Mouse (Mus musculus): ENCODE data around the gene Hpcal4. TPM values are rescaled to one million over a fixed set of nuclear protein-coding genes. Genes with fewer than 3 reads are reported as not detected.
"Not testable (repeated sequence)": the region's sequence is repeated elsewhere in the genome, so short reads cannot be mapped to it uniquely, and the experiment has no call there.

Gene Hpcal4
- 2.5 and 2.6 TPM in 2 replicates for polyA plus RNA-seq (2016; fragmentation: Nextera tagmentation; extraction: Ambion mirVana)

DNA sequence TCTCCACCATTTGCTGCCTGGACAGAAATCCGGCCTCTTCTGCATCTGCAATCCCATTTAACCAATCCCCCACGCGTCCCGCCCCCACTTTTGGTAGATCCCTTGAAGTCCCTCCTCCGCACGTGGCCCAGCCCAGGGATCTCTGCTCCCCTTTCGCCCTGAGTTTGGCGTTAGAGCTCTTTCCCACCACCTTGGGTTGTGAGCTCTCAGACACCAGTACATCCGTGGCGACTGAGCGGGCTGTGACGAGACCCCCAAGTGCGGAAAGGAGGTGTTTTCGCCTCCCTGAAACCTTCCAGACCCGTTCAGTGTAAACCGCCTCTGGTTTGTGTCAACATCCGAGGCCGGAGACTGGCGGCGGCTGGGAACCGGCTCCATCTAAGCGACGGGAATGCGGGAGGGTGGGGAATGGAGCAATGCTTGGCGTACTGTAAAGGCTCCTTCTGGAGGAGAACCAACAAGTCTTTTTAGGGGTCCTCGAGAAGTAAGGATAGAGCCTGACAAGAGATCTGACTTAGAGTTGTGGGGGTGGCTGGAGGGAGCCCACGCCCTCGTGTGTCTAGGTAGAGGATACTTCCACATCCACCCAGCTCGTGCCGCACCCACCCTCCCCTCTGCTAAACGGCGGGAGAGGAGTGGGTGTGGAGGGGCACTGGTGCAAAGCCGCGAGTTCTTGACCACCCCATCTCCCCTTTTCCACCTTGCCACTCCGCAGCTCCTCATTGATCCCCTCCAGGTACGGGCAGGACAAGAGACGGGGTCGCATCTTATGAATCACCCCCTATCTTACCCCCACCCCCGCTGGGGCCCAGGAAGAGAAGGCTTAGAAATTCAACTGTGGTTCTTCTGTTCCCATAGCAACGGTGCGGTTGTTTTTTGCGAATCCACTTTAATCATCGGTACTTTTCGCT, at the start of gene Hpcal4:
Hpcal4 (plus strand) TSS at position 900 of the 911 bp plus-strand sequence.
- H3K27ac ChIP-seq: no peak within 1 kb of the TSS
- WGBS: 1% methylated on average over 44 of the region's 44 CpGs
- H3K27me3 ChIP-seq: peaks cover 77% of the 10 kb centered on the region
- H3K9ac ChIP-seq: peak within 1 kb of the TSS; percentile 40; the same call in 1 of the 2 replicates
- peak within 1 kb of the TSS; percentile 51 for H3K4me3 ChIP-seq (replicated peaks)
- H3K9me3 ChIP-seq: no peaks in the 10 kb centered on the region
- peaks cover 17% of the 10 kb centered on the region for H3K4me1 ChIP-seq
- peak; percentile 65 for ATAC-seq (ENCODE audit: low FRiP score)
- H3K4me2 ChIP-seq: peak within 1 kb of the TSS; percentile 77
- H3K36me3 ChIP-seq (replicated peaks): no peaks in the 10 kb centered on the region

DNA sequence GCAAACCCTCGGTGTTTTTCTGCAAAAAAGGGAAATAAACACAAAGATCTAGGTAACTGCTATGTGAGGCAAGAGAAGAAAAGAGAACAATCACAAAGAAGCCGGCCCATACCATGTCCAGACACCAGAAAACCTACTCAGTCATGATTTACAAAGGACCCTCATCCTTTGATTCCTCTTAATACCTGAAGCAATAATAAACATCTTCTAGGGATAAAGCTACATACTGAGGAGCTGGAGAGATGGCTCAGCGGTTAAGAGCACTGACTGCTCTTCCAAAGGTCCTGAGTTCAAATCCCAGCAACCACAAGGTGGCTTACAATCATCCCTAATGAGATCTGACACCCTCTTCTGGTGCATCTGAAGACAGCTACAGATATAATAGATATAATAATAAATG, 45.5 kb upstream of the Hpcal4 start:
- Histone ChIP-seq H3K4me3 (replicated peaks) (no peak overlapping the region), H3K9ac (no peak overlapping the region), H3K9me3 (no peaks in the 10 kb centered on the region), H3K36me3 (replicated peaks) (peaks cover 37% of the 10 kb centered on the region), H3K27ac (no peak overlapping the region), H3K27me3 (peaks cover 12% of the 10 kb centered on the region; the same call in 1 of the 2 replicates), H3K4me1 (peaks cover 15% of the 10 kb centered on the region), H3K4me2 (no peak overlapping the region)
- 86% methylated on average over 3 of the region's 3 CpGs for WGBS
- ATAC-seq (ENCODE audit: low FRiP score): no peak

DNA sequence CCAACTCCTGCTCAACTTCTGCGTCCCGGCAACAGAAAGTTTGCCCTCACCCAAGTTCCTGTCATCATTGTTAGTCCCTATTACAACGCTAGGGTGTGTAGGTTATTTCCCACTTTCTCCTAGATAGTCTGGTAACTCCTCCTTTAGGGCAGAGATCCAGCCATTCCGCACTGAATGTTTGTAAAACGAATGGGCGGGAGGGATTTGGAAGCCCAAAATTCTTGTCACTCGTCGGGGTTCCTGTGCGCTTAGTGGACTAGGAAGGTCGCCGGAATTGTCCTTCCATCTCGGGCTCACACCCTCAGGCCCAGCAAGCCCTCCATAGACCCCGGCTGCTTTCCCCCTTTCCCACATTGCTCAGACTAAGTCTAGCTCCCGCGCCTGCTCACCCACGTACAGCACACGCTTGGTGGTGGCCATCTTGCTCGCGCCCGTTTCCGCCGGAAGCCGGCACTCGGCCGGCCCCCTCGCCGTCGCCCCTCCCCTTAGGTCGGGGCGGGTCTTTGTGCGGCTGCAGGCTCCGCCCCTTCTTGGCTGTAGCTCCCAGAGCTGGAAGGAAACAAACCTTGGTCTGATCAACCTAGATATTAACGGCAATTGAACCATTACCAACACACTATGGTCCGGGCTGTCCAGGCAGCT, 43.4 kb upstream of the Hpcal4 start, which contains the start of gene Ppie:
Ppie (minus strand) TSS at position 439 of the 642 bp plus-strand sequence.
- Histone ChIP-seq H3K27me3 (peaks cover 19% of the 10 kb centered on the region; the same call in 1 of the 2 replicates), H3K9me3 (no peaks in the 10 kb centered on the region), H3K4me2 (peak within 1 kb of the TSS; percentile 77), H3K4me1 (peaks cover 15% of the 10 kb centered on the region), H3K27ac (peak within 1 kb of the TSS; percentile 77), H3K36me3 (replicated peaks) (peaks cover 19% of the 10 kb centered on the region), H3K4me3 (replicated peaks) (peak within 1 kb of the TSS; percentile 57), H3K9ac (peak within 1 kb of the TSS; percentile 60)
- under 1% methylated on average over 34 of the region's 34 CpGs for WGBS
- peak; percentile 98 for ATAC-seq (ENCODE audit: low FRiP score)

- H3K27me3 ChIP-seq: peaks cover 24% of the 10 kb centered on the region
- 83% methylated on average over 5 of the region's 5 CpGs for WGBS
- ATAC-seq (ENCODE audit: low FRiP score): no peak
These were observed 35.4 kb upstream of the Hpcal4 start for GRCm38 (mm10) chr4:123147446-123148150.

GRCm38 (mm10) chr4:123152003-123152402, 31.0 kb upstream of the Hpcal4 start:
- no peaks in the 10 kb centered on the region for H3K4me1 ChIP-seq
- H3K27me3 ChIP-seq: peaks cover 6% of the 10 kb centered on the region; the same call in 1 of the 2 replicates
- no peaks in the 10 kb centered on the region for H3K9me3 ChIP-seq
- H3K27ac ChIP-seq: no peak overlapping the region
- no peak overlapping the region for H3K9ac ChIP-seq
- no peak for ATAC-seq (ENCODE audit: low FRiP score)
- WGBS: 76% methylated on average over 4 of the region's 4 CpGs
- H3K4me2 ChIP-seq: no peak overlapping the region
- no peaks in the 10 kb centered on the region for H3K36me3 ChIP-seq (replicated peaks)
- H3K4me3 ChIP-seq (replicated peaks): no peak overlapping the region

More at GRCm38 (mm10) chr4:123147446-123148150, 35.4 kb upstream of the Hpcal4 start:
- H3K27ac ChIP-seq: no peak overlapping the region
- H3K4me1 ChIP-seq: no peaks in the 10 kb centered on the region
- no peak overlapping the region for H3K9ac ChIP-seq
- no peak overlapping the region for H3K4me2 ChIP-seq
- H3K9me3 ChIP-seq: no peaks in the 10 kb centered on the region
- no peaks in the 10 kb centered on the region for H3K36me3 ChIP-seq (replicated peaks)
- H3K4me3 ChIP-seq (replicated peaks): no peak overlapping the region

DNA sequence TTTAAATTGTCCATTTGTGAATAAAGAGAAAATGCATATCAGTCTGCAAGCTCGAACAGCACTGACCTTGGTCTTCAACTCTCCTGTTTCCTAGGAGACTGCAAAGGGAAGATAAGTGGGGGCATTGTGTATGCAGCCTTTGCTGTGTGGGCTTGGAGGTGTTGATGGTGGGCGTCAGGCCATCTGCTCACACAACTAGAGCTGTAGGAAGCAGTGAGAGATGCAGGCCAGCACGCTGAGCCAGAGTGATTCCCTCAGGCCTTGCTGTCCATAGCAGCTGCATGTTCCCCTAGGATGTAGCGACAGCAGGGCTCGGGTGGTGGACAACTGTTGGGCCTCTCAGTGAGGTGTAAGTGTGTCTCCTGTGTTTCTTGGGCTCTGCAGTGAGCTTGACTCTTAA, 30.1 kb upstream of the Hpcal4 start:
- Histone ChIP-seq H3K4me2 (no peak overlapping the region), H3K9me3 (no peaks in the 10 kb centered on the region), H3K27ac (no peak overlapping the region), H3K4me1 (no peaks in the 10 kb centered on the region), H3K4me3 (replicated peaks) (no peak overlapping the region), H3K9ac (no peak overlapping the region), H3K36me3 (replicated peaks) (no peaks in the 10 kb centered on the region), H3K27me3 (peaks cover 4% of the 10 kb centered on the region; the same call in 1 of the 2 replicates)
- no peak for ATAC-seq (ENCODE audit: low FRiP score)
- 70% methylated on average over 5 of the region's 5 CpGs for WGBS

- Histone ChIP-seq H3K4me1 (no peaks in the 10 kb centered on the region), H3K27me3 (peaks cover 4% of the 10 kb centered on the region; the same call in 1 of the 2 replicates), H3K4me3 (replicated peaks) (no peak overlapping the region), H3K9me3 (no peaks in the 10 kb centered on the region), H3K36me3 (replicated peaks) (no peaks in the 10 kb centered on the region), H3K9ac (no peak overlapping the region), H3K27ac (no peak overlapping the region), H3K4me2 (no peak overlapping the region)
- ATAC-seq (ENCODE audit: low FRiP score): no peak
- whole genome bisulfite sequencing: 31% methylated on average over 4 of the region's 4 CpGs
These were observed 28.0 kb upstream of the Hpcal4 start for GRCm38 (mm10) chr4:123155004-123155403.

- H3K4me3 ChIP-seq (replicated peaks): no peak overlapping the region
- peaks cover 4% of the 10 kb centered on the region; the same call in 1 of the 2 replicates for H3K27me3 ChIP-seq
- no peak overlapping the region for H3K4me2 ChIP-seq
- H3K27ac ChIP-seq: no peak overlapping the region
- no peak for ATAC-seq (ENCODE audit: low FRiP score)
- no peaks in the 10 kb centered on the region for H3K9me3 ChIP-seq
- 72% methylated on average over 2 of the region's 2 CpGs for WGBS
- no peak overlapping the region for H3K9ac ChIP-seq
- no peaks in the 10 kb centered on the region for H3K4me1 ChIP-seq
- H3K36me3 ChIP-seq (replicated peaks): no peaks in the 10 kb centered on the region
These were observed 27.6 kb upstream of the Hpcal4 start for GRCm38 (mm10) chr4:123155427-123155826.

DNA sequence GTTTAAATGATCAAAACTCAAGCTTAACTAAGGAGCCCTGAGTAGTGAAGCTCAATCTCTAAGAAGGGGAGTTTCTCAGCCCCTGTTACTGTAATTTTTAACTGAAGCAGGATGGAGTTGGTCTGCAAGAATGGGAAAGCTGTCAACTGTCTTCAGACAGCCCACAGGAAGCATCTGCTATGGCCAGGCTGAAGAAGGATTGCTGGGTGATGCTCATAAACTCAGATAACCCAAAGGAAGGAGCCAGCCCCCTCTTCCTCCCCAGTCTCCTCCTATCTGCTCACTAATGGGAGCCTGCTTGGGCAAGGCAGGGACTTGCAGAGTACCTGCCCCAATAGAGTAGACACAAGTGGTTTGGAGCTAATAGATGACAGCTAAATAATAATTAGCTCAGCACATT, 27.2 kb upstream of the Hpcal4 start:
- H3K9me3 ChIP-seq: no peaks in the 10 kb centered on the region
- no peak overlapping the region for H3K27ac ChIP-seq
- no peaks in the 10 kb centered on the region for H3K4me1 ChIP-seq
- peaks cover 4% of the 10 kb centered on the region; the same call in 1 of the 2 replicates for H3K27me3 ChIP-seq
- no peak overlapping the region for H3K4me3 ChIP-seq (replicated peaks)
- no peaks in the 10 kb centered on the region for H3K36me3 ChIP-seq (replicated peaks)
- ATAC-seq (ENCODE audit: low FRiP score): no peak
- no peak overlapping the region for H3K4me2 ChIP-seq
- H3K9ac ChIP-seq: no peak overlapping the region

DNA sequence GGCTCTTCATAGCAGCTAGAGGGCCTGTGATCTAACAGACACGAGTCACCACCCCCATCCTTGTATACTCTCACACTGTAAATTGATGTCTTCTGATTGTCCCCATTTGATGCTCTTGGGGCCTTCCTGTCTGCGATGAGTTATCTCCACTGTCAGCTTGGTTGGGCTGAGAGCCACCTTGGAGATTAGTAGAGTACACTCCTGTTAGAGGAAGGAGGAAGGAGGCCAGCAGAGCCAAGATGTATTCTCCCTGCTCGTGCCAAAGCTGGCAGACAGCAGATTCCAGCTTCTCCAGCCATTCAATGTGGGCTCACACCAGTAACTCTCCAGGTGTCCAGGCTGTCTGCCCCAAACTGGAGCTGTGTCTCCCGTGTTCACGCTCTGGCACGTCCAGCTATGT, 22.5 kb upstream of the Hpcal4 start:
- no peak overlapping the region for H3K4me2 ChIP-seq
- H3K36me3 ChIP-seq (replicated peaks): no peaks in the 10 kb centered on the region
- H3K27me3 ChIP-seq: peaks cover 10% of the 10 kb centered on the region
- no peak overlapping the region for H3K4me3 ChIP-seq (replicated peaks)
- peaks cover 11% of the 10 kb centered on the region for H3K4me1 ChIP-seq
- no peak overlapping the region for H3K27ac ChIP-seq
- ATAC-seq (ENCODE audit: low FRiP score): no peak
- no peak overlapping the region for H3K9ac ChIP-seq
- H3K9me3 ChIP-seq: no peaks in the 10 kb centered on the region
- 84% methylated on average over 6 of the region's 6 CpGs for WGBS

GRCm38 (mm10) chr4:123161251-123161650, 21.8 kb upstream of the Hpcal4 start:
- H3K4me3 ChIP-seq (replicated peaks); H3K4me2 ChIP-seq; H3K9ac ChIP-seq; H3K27ac ChIP-seq; H3K9me3 ChIP-seq; ATAC-seq (ENCODE audit: low FRiP score); H3K36me3 ChIP-seq (replicated peaks): not testable (repeated sequence)
- Histone ChIP-seq H3K27me3 (peaks cover 10% of the 10 kb centered on the region), H3K4me1 (peaks cover 11% of the 10 kb centered on the region)
- 87% methylated on average over 3 of the region's 3 CpGs for WGBS

Data from forebrain, embryonic 12.5 days (tissue).